ENCODE assay signal across 21 mouse cellular contexts in genomic region chr3:152508419-152508993, GRCm38 (mm10).
DNase-seq lines count a peak whose midpoint lies in the region; ATAC-seq and TF ChIP-seq lines count a peak whose summit lies in the region.
"Had no signal": no experiment of that assay in that cellular context is flagged by ENCODE, and none has a peak within 500 bp of the region (broad histone marks: within the 10 kb centered on the region; RNA-seq: fewer than 3 reads in every experiment).

No protein-coding gene starts in this region.

- 58% methylated on average over 12 of the region's 12 CpGs for WGBS in heart, embryonic 13.5 days
- WGBS in hindbrain, postnatal 0 days: 26% methylated on average over 12 of the region's 12 CpGs

- no peak for TF ChIP-seq CTCF in brain, embryonic 14.5 days (IDR thresholded peaks at IDR 0.05; ENCODE audit: borderline replicate concordance, extremely low read depth, insufficient read depth, insufficient read length)
- TF ChIP-seq CTCF in embryonic fibroblast, embryonic 13.5 days (IDR thresholded peaks at IDR 0.05; ENCODE audit: borderline replicate concordance, insufficient read depth, low read length): no peak
- TF ChIP-seq CTCF in hindbrain, postnatal 0 days (IDR thresholded peaks at IDR 0.05; ENCODE audit: low read depth): no peak

- H3K4me1 ChIP-seq in heart, embryonic 13.5 days: peaks cover 9% of the 10 kb centered on the region
- peaks cover 26% of the 10 kb centered on the region for H3K4me1 ChIP-seq in embryonic fibroblast, embryonic 13.5 days (ENCODE audit: control insufficient read depth, insufficient read depth, low read length)
- no peaks in the 10 kb centered on the region for H3K4me1 ChIP-seq in hindbrain, postnatal 0 days (ENCODE audit: insufficient read depth, low read length)
- H3K4me1 ChIP-seq: embryonic facial prominence, embryonic 13.5 days had no signal

- H3K9me3 ChIP-seq in heart, embryonic 13.5 days: no peaks in the 10 kb centered on the region
- H3K9me3 ChIP-seq in hindbrain, postnatal 0 days (ENCODE audit: low read length): no peaks in the 10 kb centered on the region
- H3K9me3 ChIP-seq: embryonic facial prominence, embryonic 13.5 days had no signal

- H3K9ac ChIP-seq in heart, embryonic 13.5 days: no peak overlapping the region
- no peak overlapping the region for H3K9ac ChIP-seq in hindbrain, postnatal 0 days (replicated peaks; ENCODE audit: low read length)
- H3K9ac ChIP-seq: embryonic facial prominence, embryonic 13.5 days had no signal

- ATAC-seq in heart, embryonic 13.5 days (ENCODE audit: extremely low read depth, insufficient number of reproducible peaks, low FRiP score, low TSS enrichment): no peak
- ATAC-seq in hindbrain, postnatal 0 days: peak; percentile 72
- ATAC-seq: inflammation-experienced regulatory T-cells, adult 6 months had no signal

- H3K27me3 ChIP-seq in heart, embryonic 13.5 days (replicated peaks): peaks cover 36% of the 10 kb centered on the region
- no peaks in the 10 kb centered on the region for H3K27me3 ChIP-seq in hindbrain, postnatal 0 days (ENCODE audit: insufficient read depth, low read length)
- H3K27me3 ChIP-seq: embryonic facial prominence, embryonic 13.5 days had no signal

- TF ChIP-seq POLR2A in brain, embryonic 14.5 days (IDR thresholded peaks at IDR 0.05; ENCODE audit: borderline replicate concordance, extremely low read depth, insufficient read depth, insufficient read length, poor library complexity, severe bottlenecking): no peak
- no peak for TF ChIP-seq POLR2A in embryonic fibroblast, embryonic 13.5 days (IDR thresholded peaks at IDR 0.05; ENCODE audit: low read depth, low read length)

- DNase-seq in heart, postnatal 4 days: no peak
- DNase-seq in brain, embryonic 14.5 days (ENCODE audit: low read depth): peak; percentile 42
- DNase-seq in hindbrain, postnatal 0 days (ENCODE audit: low spot score): no peak
- no peak for DNase-seq in urinary bladder, postnatal 14 days (ENCODE audit: low spot score)
- no peak for DNase-seq in liver
- DNase-seq in adrenal gland, adult 18-20 months (ENCODE audit: low spot score in 2 of 2): no peak
- DNase-seq: adrenal gland, postnatal 10 days; cerebellum, adult 9-11 months; gastrocnemius, postnatal 25 days; heart, postnatal 10 days; kidney, adult 2 months; kidney, postnatal 10 days; left cerebral cortex, postnatal 4 days; lung, adult 18-20 months; lung, postnatal 14 days; thymus, postnatal 25 days had no signal

- no peak overlapping the region for H3K4me3 ChIP-seq in heart, embryonic 13.5 days
- H3K4me3 ChIP-seq in embryonic fibroblast, embryonic 13.5 days (ENCODE audit: insufficient read depth, low read length): no peak overlapping the region
- no peak overlapping the region for H3K4me3 ChIP-seq in hindbrain, postnatal 0 days (ENCODE audit: low read length)
- H3K4me3 ChIP-seq: embryonic facial prominence, embryonic 13.5 days had no signal

- H3K36me3 ChIP-seq in heart, embryonic 13.5 days: no peaks in the 10 kb centered on the region
- H3K36me3 ChIP-seq in hindbrain, postnatal 0 days (ENCODE audit: insufficient read depth, low read length): no peaks in the 10 kb centered on the region
- H3K36me3 ChIP-seq: embryonic facial prominence, embryonic 13.5 days had no signal

- peak overlapping the region; percentile 16; the same call in 1 of the 2 replicates for H3K4me2 ChIP-seq in heart, embryonic 13.5 days
- no peak overlapping the region for H3K4me2 ChIP-seq in hindbrain, postnatal 0 days (ENCODE audit: low read depth, low read length)
- H3K4me2 ChIP-seq: embryonic facial prominence, embryonic 13.5 days; liver, embryonic 11.5 days had no signal

- H3K27ac ChIP-seq in heart, embryonic 13.5 days (replicated peaks): no peak overlapping the region
- peak overlapping the region; percentile 58 for H3K27ac ChIP-seq in embryonic fibroblast, embryonic 13.5 days (ENCODE audit: insufficient read depth, low read length)
- H3K27ac ChIP-seq in hindbrain, postnatal 0 days: no peak overlapping the region
- H3K27ac ChIP-seq: embryonic facial prominence, embryonic 13.5 days had no signal
